Mouse (Mus musculus) bone marrow, adult 2 months (tissue): ENCODE results near the gene Galnt10.

Experiments used
- CTCF ChIP-seq: fragments of 200-500 bp; IDR thresholded peaks from 2 replicates; pipeline ENCODE4 v1.5.1; 2011; ENCODE audit warnings: low read length, control low read depth; ENCODE audit not compliant: control insufficient read depth, insufficient read depth
- POLR2A ChIP-seq: fragments of 200-500 bp; IDR thresholded peaks from 2 replicates; pipeline ENCODE4 v1.6.1; 2011; ENCODE audit warnings: low read depth, mild to moderate bottlenecking, control low read depth, low read length, borderline replicate concordance; ENCODE audit not compliant: control insufficient read depth

GRCm38 (mm10) chr11:57631805-57632485 lies 13.3 kb upstream of the Galnt10 start:
- TF ChIP-seq POLR2A (no peak), CTCF (no peak)
